Mouse (Mus musculus): Measurements from ENCODE around the gene Qpctl. TPM values are rescaled to one million over a fixed set of nuclear protein-coding genes. Genes with fewer than 3 reads are reported as not detected.

Gene Qpctl
- polyA plus RNA-seq, 2 experiments = 11.1 to 13.2 TPM

- DNase-seq (ENCODE audit: low spot score) (no peak), ATAC-seq (ENCODE audit: low FRiP score, low read depth) (no peak)
- 66% methylated on average over 8 of the region's 8 CpGs for WGBS
- H3K9me3 ChIP-seq (ENCODE audit: control insufficient read depth, low read length) = peaks cover 5% of the 10 kb centered on the region; the same call in 1 of the 2 replicates
- no peak overlapping the region for H3K4me2 ChIP-seq (replicated peaks; ENCODE audit: low read depth, low read length, severe bottlenecking)
- no peak overlapping the region for H3K27ac ChIP-seq (replicated peaks; ENCODE audit: low read depth, low read length)
- H3K4me1 ChIP-seq (ENCODE audit: control insufficient read depth, insufficient read depth, low read length) = peaks cover 2% of the 10 kb centered on the region; the same call in 1 of the 2 replicates
- H3K27me3 ChIP-seq (ENCODE audit: control insufficient read depth, insufficient read depth, low read length) = peaks cover 16% of the 10 kb centered on the region
- no peak for TF ChIP-seq POLR2A (IDR thresholded peaks at IDR 0.05; ENCODE audit: borderline replicate concordance, extremely low read depth, insufficient read depth, insufficient read length)
- no peaks in the 10 kb centered on the region for H3K36me3 ChIP-seq (ENCODE audit: control insufficient read depth, insufficient read depth, low read length)
- no peak overlapping the region for H3K9ac ChIP-seq (ENCODE audit: low read depth, low read length, severe bottlenecking)
- no peak overlapping the region for H3K4me3 ChIP-seq (replicated peaks; ENCODE audit: low read length)
Observed at GRCm38 (mm10) chr7:19171831-19172230, 22.7 kb upstream of the Qpctl start.

- 63% methylated on average over 8 of the region's 8 CpGs for WGBS
- Histone ChIP-seq H3K27ac (replicated peaks; ENCODE audit: low read depth, low read length) (no peak overlapping the region), H3K4me2 (replicated peaks; ENCODE audit: low read depth, low read length, severe bottlenecking) (no peak overlapping the region)
Observed at GRCm38 (mm10) chr7:19170142-19170541, 21.1 kb upstream of the Qpctl start.

GRCm38 (mm10) chr7:19169506-19169905 lies 20.4 kb upstream of the Qpctl start:
- no peak for ATAC-seq (ENCODE audit: low FRiP score, low read depth)

More at GRCm38 (mm10) chr7:19170142-19170541, 21.1 kb upstream of the Qpctl start:
- no peak overlapping the region for H3K9ac ChIP-seq (ENCODE audit: low read depth, low read length, severe bottlenecking)
- no peak for ATAC-seq (ENCODE audit: low FRiP score, low read depth)
- no peak for TF ChIP-seq POLR2A (IDR thresholded peaks at IDR 0.05; ENCODE audit: borderline replicate concordance, extremely low read depth, insufficient read depth, insufficient read length)
- H3K27me3 ChIP-seq (ENCODE audit: control insufficient read depth, insufficient read depth, low read length) = peaks cover 2% of the 10 kb centered on the region
- no peak overlapping the region for H3K4me3 ChIP-seq (replicated peaks; ENCODE audit: low read length)
- H3K9me3 ChIP-seq (ENCODE audit: control insufficient read depth, low read length) = no peaks in the 10 kb centered on the region
- H3K4me1 ChIP-seq (ENCODE audit: control insufficient read depth, insufficient read depth, low read length) = 0 out of 2 replicates have a peak, but pooled peaks cover 2% of the 10 kb centered on the region
- H3K36me3 ChIP-seq (ENCODE audit: control insufficient read depth, insufficient read depth, low read length) = no peaks in the 10 kb centered on the region
- DNase-seq (ENCODE audit: low spot score) = no peak

GRCm38 (mm10) chr7:19166990-19167389 lies 17.9 kb upstream of the Qpctl start:
- WGBS = 89% methylated on average over 3 of the region's 3 CpGs
- H3K27ac ChIP-seq (replicated peaks; ENCODE audit: low read depth, low read length) = no peak overlapping the region
- H3K9me3 ChIP-seq (ENCODE audit: control insufficient read depth, low read length) = no peaks in the 10 kb centered on the region
- no peak overlapping the region for H3K9ac ChIP-seq (ENCODE audit: low read depth, low read length, severe bottlenecking)
- DNase-seq (ENCODE audit: low spot score) (no peak), ATAC-seq (ENCODE audit: low FRiP score, low read depth) (no peak)
- no peak for TF ChIP-seq POLR2A (IDR thresholded peaks at IDR 0.05; ENCODE audit: borderline replicate concordance, extremely low read depth, insufficient read depth, insufficient read length)
- no peak overlapping the region for H3K4me2 ChIP-seq (replicated peaks; ENCODE audit: low read depth, low read length, severe bottlenecking)
- peaks cover 8% of the 10 kb centered on the region for H3K27me3 ChIP-seq (ENCODE audit: control insufficient read depth, insufficient read depth, low read length)
- H3K4me1 ChIP-seq (ENCODE audit: control insufficient read depth, insufficient read depth, low read length) = peaks cover 17% of the 10 kb centered on the region; the same call in 1 of the 2 replicates
- no peaks in the 10 kb centered on the region for H3K36me3 ChIP-seq (ENCODE audit: control insufficient read depth, insufficient read depth, low read length)
- no peak overlapping the region for H3K4me3 ChIP-seq (replicated peaks; ENCODE audit: low read length)

More at GRCm38 (mm10) chr7:19169506-19169905, 20.4 kb upstream of the Qpctl start:
- 61% methylated on average over 10 of the region's 10 CpGs for WGBS
- Histone ChIP-seq H3K4me1 (ENCODE audit: control insufficient read depth, insufficient read depth, low read length) (0 out of 2 replicates have a peak, but pooled peaks cover 8% of the 10 kb centered on the region), H3K36me3 (ENCODE audit: control insufficient read depth, insufficient read depth, low read length) (no peaks in the 10 kb centered on the region), H3K4me3 (replicated peaks; ENCODE audit: low read length) (no peak overlapping the region), H3K27ac (replicated peaks; ENCODE audit: low read depth, low read length) (no peak overlapping the region), H3K4me2 (replicated peaks; ENCODE audit: low read depth, low read length, severe bottlenecking) (no peak overlapping the region), H3K9ac (ENCODE audit: low read depth, low read length, severe bottlenecking) (no peak overlapping the region), H3K9me3 (ENCODE audit: control insufficient read depth, low read length) (no peaks in the 10 kb centered on the region), H3K27me3 (ENCODE audit: control insufficient read depth, insufficient read depth, low read length) (peaks cover 8% of the 10 kb centered on the region)
- no peak for TF ChIP-seq POLR2A (IDR thresholded peaks at IDR 0.05; ENCODE audit: borderline replicate concordance, extremely low read depth, insufficient read depth, insufficient read length)
- DNase-seq (ENCODE audit: low spot score) = no peak

- H3K27me3 ChIP-seq (ENCODE audit: control insufficient read depth, insufficient read depth, low read length) = peaks cover 8% of the 10 kb centered on the region
- H3K4me2 ChIP-seq (replicated peaks; ENCODE audit: low read depth, low read length, severe bottlenecking) = peak within 1 kb of the TSS; percentile 37; the same call in 1 of the 2 replicates
- no peak within 1 kb of the TSS for H3K9ac ChIP-seq (ENCODE audit: low read depth, low read length, severe bottlenecking)
- H3K9me3 ChIP-seq (ENCODE audit: control insufficient read depth, low read length) = no peaks in the 10 kb centered on the region
- ATAC-seq (ENCODE audit: low FRiP score, low read depth) (no peak), DNase-seq (ENCODE audit: low spot score) (no peak)
- H3K4me3 ChIP-seq (replicated peaks; ENCODE audit: low read length) = no peak within 1 kb of the TSS
- no peak for TF ChIP-seq POLR2A (IDR thresholded peaks at IDR 0.05; ENCODE audit: borderline replicate concordance, extremely low read depth, insufficient read depth, insufficient read length)
- WGBS = 19% methylated on average over 10 of the region's 14 CpGs
- peaks cover 17% of the 10 kb centered on the region; the same call in 1 of the 2 replicates for H3K4me1 ChIP-seq (ENCODE audit: control insufficient read depth, insufficient read depth, low read length)
- H3K36me3 ChIP-seq (ENCODE audit: control insufficient read depth, insufficient read depth, low read length) = no peaks in the 10 kb centered on the region
- no peak within 1 kb of the TSS for H3K27ac ChIP-seq (replicated peaks; ENCODE audit: low read depth, low read length)
Observed at GRCm38 (mm10) chr7:19165656-19166423, 16.7 kb upstream of the Qpctl start, which contains the start of gene Gipr. Gene Gipr (minus strand): TSS chr7:19166127.
